Mouse (Mus musculus): ENCODE results near the gene Stk26.

Gene Stk26

GRCm38 (mm10) chrX:50840847-50841560, at the start of gene Stk26:
Gene Stk26, plus strand, starts transcription at chrX:50841047.
- DNase-seq, result peak; percentile 75 to 76

GRCm38 (mm10) chrX:50793005-50793680, 47.7 kb upstream of the Stk26 start:
- no peak for DNase-seq

- no peak for DNase-seq
Measured at GRCm38 (mm10) chrX:50797798-50798197, 43.0 kb upstream of the Stk26 start.

GRCm38 (mm10) chrX:50798571-50798970, 42.3 kb upstream of the Stk26 start:
- no peak for DNase-seq

- no peak for DNase-seq
Measured at GRCm38 (mm10) chrX:50799656-50800188, 41.1 kb upstream of the Stk26 start.

- no peak for DNase-seq
Measured at GRCm38 (mm10) chrX:50805654-50806053, 35.2 kb upstream of the Stk26 start.

DNA sequence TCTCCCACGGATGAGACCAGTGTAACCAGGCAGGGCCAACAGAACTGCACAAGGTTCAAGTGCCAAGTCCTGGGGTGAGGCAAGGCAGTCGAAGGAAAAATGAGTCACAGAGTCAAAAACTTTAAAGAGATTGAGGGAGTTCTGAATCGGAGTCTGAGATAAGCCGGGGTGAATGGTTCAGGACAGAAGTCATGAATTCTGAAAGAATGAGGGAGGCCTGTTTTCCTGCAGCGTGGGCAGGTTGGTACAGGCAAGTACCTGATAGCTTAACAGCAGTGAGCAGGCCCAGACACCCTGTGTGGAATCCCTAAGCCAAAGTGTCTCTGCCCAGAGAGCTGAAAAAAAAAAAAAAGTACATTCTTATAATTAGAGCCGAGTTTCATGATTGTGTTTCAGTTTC, 17.0 kb upstream of the Stk26 start:
- no peak for DNase-seq

GRCm38 (mm10) chrX:50835592-50835991, 5.3 kb upstream of the Stk26 start:
- no peak for DNase-seq

- no peak for DNase-seq
Measured at GRCm38 (mm10) chrX:50836029-50836691, 4.7 kb upstream of the Stk26 start.

GRCm38 (mm10) chrX:50841587-50841986, 740 bp downstream of the Stk26 start:
- peak; percentile 15 to 27 for DNase-seq

- no peak for DNase-seq
Measured at GRCm38 (mm10) chrX:50842046-50842445, 1.2 kb downstream of the Stk26 start.

GRCm38 (mm10) chrX:50850428-50851184, 9.8 kb downstream of the Stk26 start:
- DNase-seq, result no peak

GRCm38 (mm10) chrX:50863771-50864170, 22.9 kb downstream of the Stk26 start:
- DNase-seq, result no peak

GRCm38 (mm10) chrX:50864734-50865133, 23.9 kb downstream of the Stk26 start:
- no peak for DNase-seq

- DNase-seq, result no peak
Measured at GRCm38 (mm10) chrX:50874246-50875002, 33.6 kb downstream of the Stk26 start.

DNA sequence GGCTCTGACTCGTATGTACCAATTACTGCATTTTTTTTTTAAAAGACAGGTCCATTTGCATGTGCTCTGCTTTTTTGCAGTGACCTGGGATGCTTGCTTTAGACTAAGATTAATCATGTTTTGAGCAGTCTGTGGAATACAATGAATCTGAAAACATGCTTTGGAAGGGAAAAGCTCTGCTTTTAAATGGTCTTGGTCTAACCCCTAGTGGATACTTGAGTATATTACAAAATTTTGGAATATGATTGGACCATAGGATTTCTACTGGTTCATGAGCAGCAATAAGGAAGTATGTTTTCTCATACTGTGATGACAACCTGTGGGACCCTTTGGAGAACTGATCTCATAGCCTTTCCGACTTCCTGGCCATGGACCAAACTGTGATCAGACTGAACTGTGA, 47.2 kb downstream of the Stk26 start:
- DNase-seq, result no peak

- DNase-seq, result no peak
Measured at GRCm38 (mm10) chrX:50903497-50903896, 62.6 kb downstream of the Stk26 start.

GRCm38 (mm10) chrX:50909915-50910314, 69.1 kb downstream of the Stk26 start:
- DNase-seq, result no peak

DNA sequence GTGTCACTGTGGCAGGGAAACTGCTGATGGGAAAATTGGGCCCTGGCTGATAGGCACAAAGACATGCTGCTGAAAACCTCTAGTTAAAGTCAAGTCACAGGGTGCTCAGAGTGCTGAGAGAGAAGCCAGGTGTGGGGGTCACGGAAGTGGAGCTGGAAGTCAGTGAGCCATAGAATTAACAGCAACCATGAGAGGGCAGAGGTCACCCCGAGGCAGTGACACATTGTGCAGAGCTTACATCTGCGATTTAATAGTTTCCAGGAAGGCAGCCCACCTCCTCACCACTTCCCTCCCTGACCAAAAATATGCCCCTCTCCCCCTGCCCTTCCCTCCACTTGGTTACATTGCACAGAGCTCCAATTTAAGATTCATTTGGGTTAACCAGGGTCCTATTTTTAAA, 76.5 kb downstream of the Stk26 start:
- DNase-seq, result no peak

DNA sequence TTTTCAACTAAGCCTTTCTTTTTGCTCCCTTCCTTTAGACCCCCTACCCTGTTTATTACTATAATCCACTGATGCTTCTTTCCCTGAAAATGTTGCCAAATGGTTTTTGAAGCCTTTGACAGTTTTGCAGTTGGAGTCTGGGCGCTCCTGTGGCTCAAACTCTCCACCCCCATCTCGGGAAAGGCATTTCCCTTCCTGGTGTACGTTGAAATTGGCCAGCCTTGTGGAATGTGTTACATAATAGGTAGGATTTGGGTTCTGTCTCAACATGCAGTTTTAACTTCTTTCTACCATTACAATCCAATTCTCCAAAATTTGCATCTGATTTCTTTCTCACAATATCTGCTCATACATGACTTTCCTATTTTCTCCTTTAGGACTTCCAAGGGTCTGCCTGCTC, 77.9 kb downstream of the Stk26 start:
- DNase-seq, result no peak

DNA sequence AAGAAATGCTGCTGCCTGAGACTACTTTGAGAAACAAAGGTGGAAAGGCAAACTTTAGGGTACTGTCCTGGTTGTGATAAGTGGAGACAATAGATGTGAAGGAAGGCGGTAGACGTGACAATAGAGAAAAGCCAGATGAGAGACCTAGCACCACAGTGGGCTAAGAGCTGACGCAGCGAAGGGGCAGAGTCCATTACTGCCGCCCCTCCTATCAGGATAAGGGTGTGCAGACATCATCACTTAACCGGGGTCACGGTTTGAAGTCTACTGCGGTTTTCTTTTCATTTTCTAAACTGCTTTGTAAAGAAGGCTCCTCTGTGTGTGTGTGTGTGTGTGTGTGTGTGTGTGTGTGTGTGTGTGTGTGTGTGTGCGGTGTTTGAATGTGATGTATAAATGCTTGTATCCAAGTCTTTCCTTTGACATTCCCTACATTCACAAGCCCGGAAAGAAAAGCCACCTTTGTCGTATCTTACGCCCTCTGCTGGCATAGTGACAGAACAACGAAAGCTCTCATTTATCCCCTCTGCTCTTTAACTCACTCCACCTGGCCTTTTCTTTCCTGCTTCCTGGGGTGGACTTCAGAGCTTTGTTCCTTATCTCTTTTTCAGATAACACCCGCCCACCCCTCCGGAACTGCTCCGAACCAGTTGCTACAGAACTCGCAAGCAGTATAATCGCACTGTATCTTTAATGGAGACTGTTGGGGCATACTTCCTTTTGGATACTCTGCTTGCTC, 84.0 kb downstream of the Stk26 start:
- peak in 1 of 2 experiments; percentile 34 for DNase-seq

All from lung, postnatal 4 days (tissue).